Mouse (Mus musculus): ENCODE results near the gene Rtn2. TPM values are rescaled to one million over a fixed set of nuclear protein-coding genes. Genes with fewer than 3 reads are reported as not detected.
A peak's percentile ranks its signal among the peaks of the same experiment; 100 is the strongest.

The Rtn2 gene
- polyA plus RNA-seq, 1 experiment from 2014 or later, result 102 TPM

DNA sequence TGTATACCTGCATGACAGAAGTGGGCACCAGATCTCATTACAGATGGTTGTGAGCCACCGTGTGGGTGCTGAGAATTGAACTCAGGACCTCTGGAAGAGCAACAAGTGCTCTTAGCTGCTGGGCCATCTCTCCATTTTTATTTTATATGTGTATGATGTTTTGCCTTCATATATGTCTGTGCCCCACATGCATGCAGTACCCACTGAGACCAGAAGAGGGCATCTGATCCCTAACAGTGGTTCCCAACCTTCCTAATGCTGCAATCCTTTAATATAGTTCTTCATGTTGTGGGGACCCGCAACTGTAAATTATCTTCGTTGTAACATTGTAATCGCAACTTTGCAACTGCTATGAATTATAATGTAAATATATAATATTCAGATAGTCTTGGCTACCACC is 2.3 kb downstream of the Rtn2 start:
- WGBS, result 33% methylated on average over 4 of the region's 4 CpGs
- Histone ChIP-seq H3K9me3 (no peaks in the 10 kb centered on the region), H3K9ac (replicated peaks) (no peak overlapping the region), H3K27ac (no peak overlapping the region), H3K4me2 (replicated peaks) (0 out of 2 replicates have a peak overlapping the region, but pooled peaks have one; percentile 13), H3K36me3 (peaks cover 30% of the 10 kb centered on the region), H3K4me3 (replicated peaks) (no peak overlapping the region), H3K4me1 (replicated peaks) (peaks cover 21% of the 10 kb centered on the region), H3K27me3 (peaks cover 18% of the 10 kb centered on the region)
- no peak for ATAC-seq

- Histone ChIP-seq H3K36me3 (peaks cover 70% of the 10 kb centered on the region), H3K9ac (replicated peaks) (peak overlapping the region; percentile 49; the same call in 1 of the 2 replicates), H3K9me3 (no peaks in the 10 kb centered on the region), H3K4me2 (replicated peaks) (peak overlapping the region; percentile 43), H3K4me1 (replicated peaks) (peaks cover 20% of the 10 kb centered on the region), H3K27ac (peak overlapping the region; percentile 65), H3K27me3 (no peaks in the 10 kb centered on the region), H3K4me3 (replicated peaks) (peak overlapping the region; percentile 12)
- peak; percentile 21; the same call in 1 of the 2 replicates for ATAC-seq
- WGBS, result 3% methylated on average over 20 of the region's 20 CpGs
These were observed 8.7 kb downstream of the Rtn2 start for GRCm38 (mm10) chr7:19290969-19291596.

GRCm38 (mm10) chr7:19295503-19296185 is 13.2 kb downstream of the Rtn2 start:
- Histone ChIP-seq H3K27me3 (no peaks in the 10 kb centered on the region), H3K4me3 (replicated peaks) (peak overlapping the region; percentile 21), H3K9ac (replicated peaks) (peak overlapping the region; percentile 51; the same call in 1 of the 2 replicates), H3K4me2 (replicated peaks) (peak overlapping the region; percentile 37; the same call in 1 of the 2 replicates), H3K9me3 (no peaks in the 10 kb centered on the region), H3K27ac (0 out of 2 replicates have a peak overlapping the region, but pooled peaks have one; percentile 9), H3K4me1 (replicated peaks) (peaks cover 16% of the 10 kb centered on the region), H3K36me3 (peaks cover 37% of the 10 kb centered on the region)
- ATAC-seq, result peak; percentile 76
- WGBS, result 17% methylated on average over 20 of the region's 22 CpGs

DNA sequence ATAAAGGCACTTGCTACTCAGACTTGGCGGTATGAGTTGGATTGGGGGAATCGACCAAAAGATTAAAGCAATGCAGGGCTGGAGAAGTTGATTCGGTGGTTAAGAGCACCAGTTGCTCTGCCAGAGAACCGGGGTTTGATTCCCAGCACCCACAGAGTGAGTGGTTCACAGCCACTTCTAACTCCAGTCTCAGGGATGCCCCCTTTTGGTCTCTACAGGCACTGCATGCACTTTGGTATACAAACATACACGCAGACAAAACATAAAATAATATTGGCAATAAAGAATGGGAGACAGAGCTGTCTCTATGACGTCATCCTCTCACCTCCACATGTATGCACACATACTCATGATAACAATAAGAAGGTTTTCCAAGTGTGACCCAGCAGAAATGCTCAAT is 14.6 kb downstream of the Rtn2 start:
- H3K27ac ChIP-seq, result no peak overlapping the region
- 90% methylated on average over 6 of the region's 6 CpGs for WGBS
- no peak for ATAC-seq

GRCm38 (mm10) chr7:19297794-19298193 is 15.4 kb downstream of the Rtn2 start:
- Histone ChIP-seq H3K9me3 (no peaks in the 10 kb centered on the region), H3K4me1 (replicated peaks) (peaks cover 18% of the 10 kb centered on the region), H3K9ac (replicated peaks) (no peak overlapping the region), H3K27ac (no peak overlapping the region), H3K4me2 (replicated peaks) (no peak overlapping the region), H3K27me3 (peaks cover 14% of the 10 kb centered on the region), H3K4me3 (replicated peaks) (no peak overlapping the region), H3K36me3 (peaks cover 33% of the 10 kb centered on the region)
- WGBS, result 92% methylated on average over 5 of the region's 5 CpGs
- no peak for ATAC-seq

More for the DNA sequence above, 14.6 kb downstream of the Rtn2 start:
- Histone ChIP-seq H3K27me3 (peaks cover 6% of the 10 kb centered on the region), H3K9ac (replicated peaks) (no peak overlapping the region), H3K4me2 (replicated peaks) (no peak overlapping the region), H3K4me3 (replicated peaks) (no peak overlapping the region), H3K4me1 (replicated peaks) (peaks cover 14% of the 10 kb centered on the region), H3K9me3 (no peaks in the 10 kb centered on the region), H3K36me3 (peaks cover 34% of the 10 kb centered on the region)

DNA sequence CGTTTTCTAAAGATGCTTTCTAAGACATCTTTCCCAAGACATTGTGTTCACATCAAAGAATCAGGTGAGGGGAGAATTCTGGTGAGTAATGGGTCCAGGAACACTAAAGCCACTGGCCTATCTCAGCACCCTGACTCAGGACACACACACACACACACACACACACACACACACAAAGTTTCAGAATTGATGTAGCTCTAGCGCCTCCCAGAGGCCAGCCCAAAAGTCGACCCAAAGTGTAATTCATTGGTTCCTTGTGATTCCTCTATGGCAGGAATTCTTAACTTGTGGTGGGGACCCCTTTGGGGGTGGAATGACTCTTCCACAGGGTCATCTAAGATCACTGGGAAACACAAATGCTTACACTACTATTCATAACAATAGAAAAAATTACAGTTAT is 16.8 kb downstream of the Rtn2 start:
- H3K4me3 ChIP-seq (replicated peaks), result no peak overlapping the region
- ATAC-seq, result no peak
- H3K27me3 ChIP-seq, result peaks cover 28% of the 10 kb centered on the region
- H3K4me2 ChIP-seq (replicated peaks), result no peak overlapping the region
- 22% methylated on average over 3 of the region's 3 CpGs for WGBS
- H3K27ac ChIP-seq, result no peak overlapping the region
- H3K36me3 ChIP-seq, result peaks cover 19% of the 10 kb centered on the region
- no peaks in the 10 kb centered on the region for H3K9me3 ChIP-seq
- H3K4me1 ChIP-seq (replicated peaks), result peaks cover 27% of the 10 kb centered on the region
- H3K9ac ChIP-seq (replicated peaks), result no peak overlapping the region

DNA sequence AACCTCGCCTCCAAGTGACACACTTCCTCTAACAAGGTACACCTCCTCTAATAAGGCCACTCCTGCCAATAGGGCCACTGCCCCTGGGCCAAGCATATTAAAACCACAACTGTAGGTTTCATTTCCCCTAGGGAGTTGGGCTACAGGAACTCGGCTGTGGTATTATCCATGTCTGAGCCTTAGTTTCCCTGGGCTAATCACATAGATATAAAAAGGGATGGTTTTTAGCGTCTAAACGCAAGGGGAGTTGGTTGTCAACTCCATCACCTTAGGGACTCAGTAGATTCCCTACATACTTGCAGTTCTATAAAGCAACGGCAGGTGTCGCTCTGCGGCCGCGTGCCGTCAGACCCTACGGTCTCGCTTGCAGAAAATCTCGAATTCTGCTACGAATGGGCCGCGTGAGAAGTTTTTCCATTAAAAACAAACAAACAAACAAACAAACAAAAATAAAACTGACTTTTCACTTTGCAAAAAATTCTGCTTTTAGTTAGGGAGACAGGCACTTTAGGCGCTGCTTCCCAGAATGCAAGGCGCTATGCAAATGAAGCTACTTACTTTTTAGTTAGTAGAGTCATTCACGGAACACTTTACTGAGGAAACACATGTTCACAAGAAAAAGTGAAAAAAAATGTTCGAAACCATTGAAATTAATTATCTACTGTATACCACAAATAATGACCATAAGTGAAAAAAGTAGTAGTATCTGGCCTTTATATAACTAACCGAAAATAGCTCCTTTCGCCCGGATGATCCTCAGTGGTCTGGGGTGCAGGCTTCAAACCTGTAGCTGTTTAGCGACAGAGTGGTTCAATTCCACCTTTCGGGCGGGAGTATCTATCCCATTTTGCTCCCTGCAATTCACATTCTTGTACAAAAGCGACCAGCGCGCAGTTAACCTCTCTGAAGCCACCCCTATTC is 18.3 kb downstream of the Rtn2 start:
- H3K4me3 ChIP-seq (replicated peaks), result peak overlapping the region; percentile 46
- 0 out of 2 replicates have a peak overlapping the region, but pooled peaks have one; percentile 7 for H3K9ac ChIP-seq (replicated peaks)
- under 1% methylated on average over 29 of the region's 29 CpGs for WGBS
- 0 out of 2 replicates have a peak, but pooled peaks cover 4% of the 10 kb centered on the region for H3K36me3 ChIP-seq
- peak; percentile 76 for ATAC-seq
- H3K9me3 ChIP-seq, result no peaks in the 10 kb centered on the region
- H3K27me3 ChIP-seq, result peaks cover 44% of the 10 kb centered on the region
- no peak overlapping the region for H3K27ac ChIP-seq
- peak overlapping the region; percentile 65 for H3K4me2 ChIP-seq (replicated peaks)
- H3K4me1 ChIP-seq (replicated peaks), result peaks cover 36% of the 10 kb centered on the region

- 10% methylated on average over 16 of the region's 16 CpGs for WGBS
- H3K4me2 ChIP-seq (replicated peaks), result peak overlapping the region; percentile 65
- H3K9ac ChIP-seq (replicated peaks), result peak overlapping the region; percentile 53
- peak overlapping the region; percentile 46 for H3K4me3 ChIP-seq (replicated peaks)
- no peaks in the 10 kb centered on the region for H3K36me3 ChIP-seq
- H3K27me3 ChIP-seq, result peaks cover 53% of the 10 kb centered on the region
- H3K9me3 ChIP-seq, result no peaks in the 10 kb centered on the region
- H3K4me1 ChIP-seq (replicated peaks), result peaks cover 36% of the 10 kb centered on the region
- no peak overlapping the region for H3K27ac ChIP-seq
- no peak for ATAC-seq
These were observed 19.2 kb downstream of the Rtn2 start for GRCm38 (mm10) chr7:19301461-19302263.

DNA sequence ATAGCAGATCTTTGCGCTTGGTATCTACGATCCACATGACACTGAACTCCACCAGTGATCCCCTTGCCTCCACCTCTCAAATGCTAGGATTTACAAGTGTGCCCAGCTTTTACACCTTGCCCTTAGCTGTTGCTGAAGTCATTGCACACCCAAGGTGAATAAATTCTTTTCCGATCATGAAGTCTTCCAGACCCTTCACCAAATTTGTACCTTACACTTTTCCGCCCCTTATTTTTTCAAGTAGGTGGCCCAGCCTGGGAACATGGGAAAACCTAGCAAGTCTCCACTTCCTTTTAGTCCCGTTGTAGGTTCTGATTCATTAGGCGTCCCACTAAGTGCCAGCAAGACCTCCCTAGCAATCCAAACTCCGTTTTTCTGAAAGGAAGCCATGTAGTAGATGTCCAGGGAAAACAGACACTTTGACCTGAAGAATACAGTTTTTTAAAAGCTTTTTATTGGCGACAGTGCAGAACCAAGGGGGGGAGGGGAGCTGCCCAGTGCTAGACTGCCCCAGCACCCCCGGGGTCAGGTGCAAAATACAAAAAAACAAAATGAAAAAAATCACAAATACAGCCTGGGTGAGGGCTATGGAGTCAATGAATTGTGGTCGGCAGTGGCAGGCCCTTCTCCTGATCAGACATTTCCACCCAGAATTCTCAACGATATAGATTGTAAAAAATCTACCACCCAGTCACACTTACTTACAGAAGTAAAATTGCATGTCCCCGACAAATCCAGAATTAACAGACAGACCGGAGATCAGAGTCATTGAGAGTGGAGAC is 20.0 kb downstream of the Rtn2 start:
- no peaks in the 10 kb centered on the region for H3K36me3 ChIP-seq
- H3K27me3 ChIP-seq, result peaks cover 61% of the 10 kb centered on the region
- H3K4me3 ChIP-seq (replicated peaks), result peak overlapping the region; percentile 46
- peak overlapping the region; percentile 53; the same call in 1 of the 2 replicates for H3K9ac ChIP-seq (replicated peaks)
- WGBS, result 47% methylated on average over 13 of the region's 13 CpGs
- peak overlapping the region; percentile 65 for H3K4me2 ChIP-seq (replicated peaks)
- no peaks in the 10 kb centered on the region for H3K9me3 ChIP-seq
- H3K27ac ChIP-seq, result no peak overlapping the region
- ATAC-seq, result no peak
- H3K4me1 ChIP-seq (replicated peaks), result peaks cover 36% of the 10 kb centered on the region

- ATAC-seq, result no peak
- H3K27me3 ChIP-seq, result peaks cover 61% of the 10 kb centered on the region
These were observed 20.6 kb downstream of the Rtn2 start for GRCm38 (mm10) chr7:19303046-19303305.

More at GRCm38 (mm10) chr7:19303046-19303305, 20.6 kb downstream of the Rtn2 start:
- Histone ChIP-seq H3K27ac (no peak overlapping the region), H3K4me3 (replicated peaks) (no peak overlapping the region), H3K9me3 (no peaks in the 10 kb centered on the region), H3K4me2 (replicated peaks) (no peak overlapping the region), H3K36me3 (no peaks in the 10 kb centered on the region), H3K9ac (replicated peaks) (no peak overlapping the region), H3K4me1 (replicated peaks) (peaks cover 40% of the 10 kb centered on the region)
- WGBS, result 76% methylated on average over 12 of the region's 12 CpGs

Data from midbrain, embryonic 13.5 days (tissue).